Mouse (Mus musculus) stomach, postnatal 0 days (tissue): Measurements from ENCODE around the gene Gorasp2.

Source experiments
- CTCF ChIP-seq: IDR thresholded peaks from 2 replicates; pipeline ENCODE4 v1.5.1; 2016; ENCODE audit warnings: antibody characterized with exemption, low read depth, mild to moderate bottlenecking, moderate library complexity
- EP300 ChIP-seq: optimal IDR thresholded peaks from 2 replicates; pipeline ENCODE3; 2016; ENCODE audit warnings: antibody characterized with exemption

DNA sequence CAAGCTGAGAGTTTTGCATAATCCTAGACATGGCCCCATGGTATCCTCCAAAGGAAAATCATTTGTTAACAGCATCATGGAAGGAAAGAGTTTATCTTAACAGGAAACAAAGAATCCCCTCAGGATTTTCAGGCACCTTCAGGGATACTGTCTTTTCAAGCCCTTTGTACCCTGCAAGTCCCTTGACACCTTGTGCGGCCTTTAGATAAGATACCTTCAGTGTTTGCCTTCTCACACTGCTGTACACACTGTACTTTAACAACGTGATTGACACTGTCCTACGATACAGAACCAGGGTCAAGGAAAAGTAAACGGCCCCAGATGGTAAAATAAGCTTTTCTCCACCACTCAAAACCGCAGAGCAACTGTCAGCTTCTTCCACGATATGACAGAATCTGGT lies 9.6 kb upstream of the Gorasp2 start:
- TF ChIP-seq CTCF (no peak), EP300 (no peak)
